Mouse (Mus musculus) liver, adult 2 months (tissue): ENCODE measurements around the gene Fam19a5. TPM values are rescaled to one million over a fixed set of nuclear protein-coding genes. Genes with fewer than 3 reads are reported as not detected.

Experiments used
- DNase-seq: peaks from one replicate; pipeline ENCODE4 v3.0.0-alpha.2; 2011; ENCODE audit warnings: low read depth, low spot score; ENCODE audit errors: extremely low read depth
- H3K27ac ChIP-seq: fragments of 200-500 bp; replicated peaks from 2 replicates; pipeline ENCODE4 v1.5.1; 2012; ENCODE audit warnings: low read depth, mild to moderate bottlenecking, control low read depth, inconsistent platforms, low read length; ENCODE audit not compliant: insufficient read depth
- H3K27me3 ChIP-seq: fragments of 200-500 bp; 2 replicates; pipeline ENCODE4 v1.6.1; 2012; ENCODE audit warnings: mild to moderate bottlenecking, moderate library complexity, low read length, inconsistent platforms; ENCODE audit not compliant: control insufficient read depth, insufficient read depth
- H3K36me3 ChIP-seq: fragments of 200-500 bp; 2 replicates; pipeline ENCODE4 v1.6.1; 2012; ENCODE audit warnings: low read length, inconsistent platforms; ENCODE audit not compliant: control insufficient read depth, insufficient read depth
- H3K4me1 ChIP-seq: fragments of 200-500 bp; 2 replicates; pipeline ENCODE4 v1.6.1; 2011; ENCODE audit warnings: low read length; ENCODE audit not compliant: control insufficient read depth, insufficient read depth
- H3K4me3 ChIP-seq: fragments of 200-500 bp; 2 replicates; pipeline ENCODE4 v1.5.1; 2011; ENCODE audit warnings: low read depth, mild to moderate bottlenecking, control low read depth, low read length, moderate library complexity; ENCODE audit not compliant: insufficient read depth
- H3K79me2 ChIP-seq: fragments of 200-500 bp; 2 replicates; pipeline ENCODE4 v1.6.1; 2012; ENCODE audit warnings: inconsistent platforms, mild to moderate bottlenecking, low read length, moderate library complexity; ENCODE audit not compliant: control insufficient read depth, insufficient read depth
- H3K9ac ChIP-seq: fragments of 200-500 bp; 2 replicates; pipeline ENCODE4 v1.6.1; 2012; ENCODE audit warnings: low read depth, mild to moderate bottlenecking, control low read depth, inconsistent platforms, low read length
- CTCF ChIP-seq: fragments of 200-500 bp; IDR thresholded peaks from 2 replicates; pipeline ENCODE4 v1.5.1; 2011; ENCODE audit warnings: low read depth, low read length, control low read depth
- POLR2A ChIP-seq: fragments of 200-500 bp; IDR thresholded peaks from 2 replicates; pipeline ENCODE4 v1.6.1; 2011; ENCODE audit warnings: low read length, control low read depth; ENCODE audit not compliant: insufficient read depth; ENCODE audit errors: extremely low read depth
- WGBS: fragments of 180-500 bp; shearing (Covaris S2); methylation state at CpG from one replicate; pipeline ENCODE4 v1.1.7; 2018; 5-methylcytosine and 5-hydroxymethylcytosine counted together
- polyA plus RNA-seq: library from polyadenylated mRNA; depleted of rRNA; stranded (reverse); fragments of >200 nt; gene quantifications from 2 replicates; pipeline ENCODE4 v1.2.3, GENCODE M21; 2012
- total RNA-seq: library from RNA; depleted of rRNA; stranded (reverse); fragments of >200 nt; gene quantifications from 2 replicates; pipeline ENCODE4 v1.2.3, GENCODE M21; 2014

Fam19a5 gene
- total and polyA plus RNA-seq, 2 experiments: 0.28 to 0.65 TPM

- no peak overlapping the region for H3K9ac ChIP-seq
- WGBS: 75% methylated on average over 10 of the region's 10 CpGs
- TF ChIP-seq CTCF (no peak), POLR2A (no peak)
Observed at GRCm38 (mm10) chr15:87686415-87687040, 142.4 kb downstream of the Fam19a5 start.

GRCm38 (mm10) chr15:87691271-87691955, 147.3 kb downstream of the Fam19a5 start:
- Histone ChIP-seq H3K4me1 (no peaks in the 10 kb centered on the region), H3K27ac (no peak overlapping the region), H3K79me2 (no peaks in the 10 kb centered on the region), H3K27me3 (no peaks in the 10 kb centered on the region), H3K9ac (no peak overlapping the region), H3K4me3 (no peak overlapping the region), H3K36me3 (no peaks in the 10 kb centered on the region)
- 77% methylated on average over 15 of the region's 15 CpGs for WGBS
- TF ChIP-seq POLR2A (no peak), CTCF (no peak)
- no peak for DNase-seq

More at GRCm38 (mm10) chr15:87686415-87687040, 142.4 kb downstream of the Fam19a5 start:
- Histone ChIP-seq H3K4me3 (no peak overlapping the region), H3K36me3 (no peaks in the 10 kb centered on the region), H3K27ac (no peak overlapping the region), H3K4me1 (no peaks in the 10 kb centered on the region), H3K27me3 (no peaks in the 10 kb centered on the region), H3K79me2 (no peaks in the 10 kb centered on the region)
- DNase-seq: no peak

DNA sequence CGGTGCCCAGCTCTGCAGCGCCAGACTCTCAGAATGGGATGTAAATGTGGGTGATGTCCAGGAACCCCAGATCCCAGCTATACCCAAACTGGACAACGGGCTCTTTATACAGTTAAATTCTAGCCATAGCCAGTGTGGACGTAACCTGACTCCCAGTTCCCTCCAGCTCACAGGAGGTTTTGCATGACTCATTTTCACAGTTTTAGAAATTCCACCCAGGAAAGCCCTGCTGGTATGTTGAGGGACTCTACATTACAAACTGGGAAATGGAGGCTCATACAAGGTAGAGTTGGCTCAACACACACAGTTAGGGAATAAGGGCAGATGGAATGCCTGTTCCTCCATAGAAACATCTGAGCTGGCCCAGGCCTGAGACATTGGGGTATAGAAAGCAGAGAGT, 147.9 kb downstream of the Fam19a5 start:
- no peaks in the 10 kb centered on the region for H3K4me1 ChIP-seq
- no peak overlapping the region for H3K4me3 ChIP-seq
- TF ChIP-seq CTCF (no peak), POLR2A (no peak)
- no peaks in the 10 kb centered on the region for H3K79me2 ChIP-seq
- no peak overlapping the region for H3K27ac ChIP-seq
- no peak for DNase-seq
- H3K9ac ChIP-seq: no peak overlapping the region
- 92% methylated on average over 4 of the region's 4 CpGs for WGBS
- no peaks in the 10 kb centered on the region for H3K27me3 ChIP-seq
- no peaks in the 10 kb centered on the region for H3K36me3 ChIP-seq

DNA sequence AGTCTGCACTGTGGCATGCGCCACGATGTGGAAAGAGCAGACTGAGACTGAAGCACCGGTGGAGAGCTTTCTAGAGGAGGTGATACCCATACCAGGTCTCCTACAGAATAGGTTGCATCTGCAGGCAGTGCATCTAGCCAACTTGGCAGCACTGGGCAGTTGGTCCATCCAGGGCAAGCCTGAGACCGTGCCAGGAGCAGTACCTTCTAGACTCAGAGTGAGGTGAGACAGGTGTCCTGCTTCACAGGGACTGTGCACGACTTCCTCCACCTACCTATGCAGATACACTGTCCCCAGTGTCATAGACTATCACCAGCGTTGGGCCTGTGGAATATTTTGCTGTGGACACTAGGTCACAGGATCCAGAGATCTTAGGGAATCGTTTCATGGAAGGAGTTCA, 148.3 kb downstream of the Fam19a5 start:
- DNase-seq: no peak
- WGBS: 86% methylated on average over 7 of the region's 7 CpGs

DNA sequence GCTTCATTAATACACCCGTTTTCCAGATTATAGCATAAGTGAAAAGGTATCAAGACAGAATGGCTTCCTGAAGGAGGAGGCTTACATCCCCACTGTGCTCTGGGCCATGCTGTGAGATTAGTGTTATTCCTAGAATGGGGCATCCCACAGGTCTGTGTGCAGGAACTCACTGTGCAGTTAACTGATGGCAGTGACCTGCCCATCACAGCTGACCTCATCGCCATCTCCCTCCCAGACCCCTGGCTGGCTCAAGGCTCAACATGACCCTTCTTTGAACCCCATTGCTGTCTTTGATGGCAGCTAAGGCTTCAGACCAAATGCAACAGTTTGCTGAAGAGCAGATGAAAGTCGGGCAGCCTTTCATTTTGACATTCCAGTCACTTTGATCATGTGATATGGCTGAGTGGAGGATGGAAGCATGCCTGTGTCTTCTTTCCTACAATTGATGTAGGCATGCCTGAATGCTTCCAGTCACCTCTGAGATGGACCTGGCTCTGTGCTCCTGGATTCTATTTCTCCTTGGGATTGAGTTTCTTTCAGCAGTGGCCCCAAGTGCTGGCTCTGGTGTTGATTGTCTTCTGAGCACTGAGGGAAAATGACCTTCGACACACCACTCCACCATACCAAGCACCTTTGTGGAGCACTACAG, 148.9 kb downstream of the Fam19a5 start:
- Histone ChIP-seq H3K36me3 (no peaks in the 10 kb centered on the region), H3K27ac (no peak overlapping the region), H3K4me1 (no peaks in the 10 kb centered on the region), H3K79me2 (no peaks in the 10 kb centered on the region), H3K4me3 (no peak overlapping the region), H3K9ac (no peak overlapping the region), H3K27me3 (no peaks in the 10 kb centered on the region)
- DNase-seq: no peak
- WGBS: 85% methylated on average over 4 of the region's 4 CpGs
- TF ChIP-seq CTCF (no peak), POLR2A (no peak)

More for the DNA sequence above, 148.3 kb downstream of the Fam19a5 start:
- Histone ChIP-seq H3K27me3 (no peaks in the 10 kb centered on the region), H3K4me3 (no peak overlapping the region), H3K79me2 (no peaks in the 10 kb centered on the region), H3K27ac (no peak overlapping the region), H3K4me1 (no peaks in the 10 kb centered on the region), H3K36me3 (no peaks in the 10 kb centered on the region), H3K9ac (no peak overlapping the region)
- TF ChIP-seq CTCF: no peak
- TF ChIP-seq POLR2A: no peak
